Mouse (Mus musculus): ENCODE data around the gene Rap1b. TPM values are rescaled to one million over a fixed set of nuclear protein-coding genes. Genes with fewer than 3 reads are reported as not detected.

The Rap1b gene
- polyA plus RNA-seq, 1 experiment from 2014 or later, result 202 TPM

DNA sequence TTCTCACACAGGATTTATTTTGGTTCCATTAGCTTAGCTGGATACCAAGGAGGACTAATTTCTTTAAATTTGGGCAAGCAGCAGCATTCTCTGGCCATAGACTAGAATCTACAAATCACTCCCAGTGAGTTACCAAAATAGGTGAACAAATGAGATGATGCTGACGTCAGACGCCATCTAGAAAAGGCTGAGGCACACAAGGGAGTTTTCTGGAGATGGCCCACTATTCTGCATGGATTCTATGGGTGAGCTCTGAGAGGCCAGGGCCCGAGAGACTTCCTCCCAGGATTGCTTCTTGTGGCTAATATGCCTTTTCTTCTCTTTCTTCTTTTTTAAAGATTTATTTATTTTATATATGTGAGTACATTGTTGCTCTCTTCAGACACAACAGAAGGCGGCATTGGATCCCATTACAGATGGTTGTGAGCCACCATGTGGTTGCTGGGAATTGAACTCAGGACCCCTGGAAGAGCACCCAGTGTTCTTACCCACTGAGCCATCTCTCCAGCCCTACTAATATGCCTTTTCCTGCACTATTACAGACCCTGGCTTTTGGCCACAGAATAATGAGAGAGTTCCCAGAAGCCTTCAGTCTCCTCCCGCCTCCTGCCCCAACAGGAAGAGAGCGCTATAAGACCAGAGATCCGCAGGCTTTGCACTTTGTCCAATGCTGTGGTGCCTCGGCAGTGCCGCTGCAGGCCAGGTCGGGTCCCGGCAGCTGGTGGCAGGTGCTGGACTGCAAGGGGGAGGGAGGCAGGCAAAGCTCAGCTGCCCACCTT is 80.5 kb downstream of the Rap1b start:
- H3K36me3 ChIP-seq (ENCODE audit: control insufficient read depth, insufficient read depth, low read length), result peaks cover 84% of the 10 kb centered on the region
- no peak overlapping the region for H3K4me3 ChIP-seq (ENCODE audit: low read depth, low read length)
- no peaks in the 10 kb centered on the region for H3K9me3 ChIP-seq (ENCODE audit: control insufficient read depth, low read length)
- H3K4me2 ChIP-seq (ENCODE audit: low read depth, low read length), result no peak overlapping the region
- H3K4me1 ChIP-seq (ENCODE audit: control insufficient read depth, insufficient read depth, low read length), result no peaks in the 10 kb centered on the region
- no peaks in the 10 kb centered on the region for H3K27me3 ChIP-seq (replicated peaks; ENCODE audit: control insufficient read depth, insufficient read depth, low read length)
- 95% methylated on average over 11 of the region's 11 CpGs for WGBS
- H3K9ac ChIP-seq (ENCODE audit: low read depth, low read length), result no peak overlapping the region
- DNase-seq (ENCODE audit: low spot score) (no peak), ATAC-seq (ENCODE audit: low read depth) (no peak)
- no peak overlapping the region for H3K27ac ChIP-seq (replicated peaks; ENCODE audit: low read depth, low read length)

- WGBS, result 92% methylated on average over 6 of the region's 6 CpGs
- ATAC-seq (ENCODE audit: low read depth), result no peak
- DNase-seq (ENCODE audit: low spot score), result no peak
Measured at GRCm38 (mm10) chr10:117764598-117764997, 81.2 kb downstream of the Rap1b start.

More at GRCm38 (mm10) chr10:117764598-117764997, 81.2 kb downstream of the Rap1b start:
- no peaks in the 10 kb centered on the region for H3K9me3 ChIP-seq (ENCODE audit: control insufficient read depth, low read length)
- H3K36me3 ChIP-seq (ENCODE audit: control insufficient read depth, insufficient read depth, low read length), result peaks cover 84% of the 10 kb centered on the region
- no peaks in the 10 kb centered on the region for H3K4me1 ChIP-seq (ENCODE audit: control insufficient read depth, insufficient read depth, low read length)
- H3K27ac ChIP-seq (replicated peaks; ENCODE audit: low read depth, low read length), result no peak overlapping the region
- H3K9ac ChIP-seq (ENCODE audit: low read depth, low read length), result no peak overlapping the region
- H3K27me3 ChIP-seq (replicated peaks; ENCODE audit: control insufficient read depth, insufficient read depth, low read length), result no peaks in the 10 kb centered on the region
- no peak overlapping the region for H3K4me2 ChIP-seq (ENCODE audit: low read depth, low read length)
- no peak overlapping the region for H3K4me3 ChIP-seq (ENCODE audit: low read depth, low read length)

Other genes starting within 250 kb of the Rap1b start
- gene Cpm, start 216.5 kb downstream of the Rap1b start, polyA plus RNA-seq (2014; fragmentation: Nextera tagmentation; extraction: Ambion mirVana), result 37.6 and 43.6 TPM in 2 replicates
- gene Mdm2, start 135.3 kb downstream of the Rap1b start, polyA plus RNA-seq (2014; fragmentation: Nextera tagmentation; extraction: Ambion mirVana), result 33.8 and 34.1 TPM in 2 replicates
- 15.5 and 19.4 TPM in 2 replicates for gene Slc35e3, start 99.7 kb downstream of the Rap1b start, polyA plus RNA-seq (2014; fragmentation: Nextera tagmentation; extraction: Ambion mirVana)
- gene Nup107, start 53.3 kb downstream of the Rap1b start, polyA plus RNA-seq (2014; fragmentation: Nextera tagmentation; extraction: Ambion mirVana), result 50.6 and 59.6 TPM in 2 replicates

Data from embryonic facial prominence, embryonic 14.5 days (tissue).